Mouse (Mus musculus): Measurements from ENCODE around the gene Rbm15b.

DNA sequence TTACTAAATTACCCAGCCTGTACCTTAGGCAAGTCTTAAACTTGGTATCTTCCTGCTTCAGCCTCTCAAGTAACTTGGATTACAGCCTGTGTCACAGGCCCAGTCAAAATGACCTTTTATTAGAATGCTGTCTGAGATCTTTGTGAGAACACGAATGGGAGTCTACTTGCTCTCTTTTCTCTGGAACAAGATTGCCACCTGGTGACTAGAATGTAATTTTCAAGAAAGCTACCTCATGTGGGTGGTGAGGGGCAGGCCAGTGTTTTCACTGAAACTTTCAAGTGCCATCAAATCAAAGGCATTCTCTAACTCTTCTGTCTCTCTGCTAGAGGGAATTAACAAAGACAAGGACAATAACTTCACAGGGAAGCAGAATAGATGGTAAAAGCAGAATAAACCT lies 26.5 kb upstream of the Rbm15b start:
- no peak for TF ChIP-seq POLR2A (IDR thresholded peaks at IDR 0.05; ENCODE audit: insufficient read depth, low read length)
- TF ChIP-seq CTCF (IDR thresholded peaks at IDR 0.05; ENCODE audit: low read depth, low read length): no peak
